Mouse (Mus musculus): ENCODE results near the gene Agap2.

- TF ChIP-seq CTCF (IDR thresholded peaks at IDR 0.05; ENCODE audit: low read depth), result no peak
- no peak for TF ChIP-seq EP300 (IDR thresholded peaks at IDR 0.05; ENCODE audit: low read depth)
These were observed 43.4 kb downstream of the Agap2 start for GRCm38 (mm10) chr10:127118470-127118869.

Data from liver, postnatal 0 days (tissue).